Mouse (Mus musculus): ENCODE data around the gene Susd5. TPM values are rescaled to one million over a fixed set of nuclear protein-coding genes. Genes with fewer than 3 reads are reported as not detected.
"Not testable (repeated sequence)": the region's sequence is repeated elsewhere in the genome, so short reads cannot be mapped to it uniquely, and the experiment has no call there.

Gene Susd5
- polyA plus RNA-seq, 1 experiment from 2014 or later, result not detected

DNA sequence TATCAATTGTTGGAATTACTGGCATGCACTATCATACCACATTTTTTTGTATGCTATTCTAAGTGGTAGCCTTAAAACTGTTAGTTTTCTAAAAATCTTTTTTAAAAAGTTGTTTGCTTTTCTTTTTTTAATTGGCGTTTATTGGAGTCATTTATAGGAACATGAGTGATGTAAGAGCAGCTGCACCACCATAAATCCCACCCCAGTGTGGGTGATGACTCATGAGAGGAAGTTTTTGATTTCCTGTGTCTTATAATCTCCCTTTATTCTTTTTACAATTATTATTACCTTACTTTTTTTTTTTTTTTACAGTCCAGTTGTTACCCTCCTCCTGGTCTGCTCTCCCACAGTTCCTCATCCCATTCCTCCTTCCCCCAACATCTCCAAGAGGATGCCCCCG is 37.9 kb downstream of the Susd5 start:
- Histone ChIP-seq H3K4me1 (replicated peaks; ENCODE audit: control insufficient read depth, insufficient read depth, low read length) (no peaks in the 10 kb centered on the region), H3K27me3 (replicated peaks; ENCODE audit: control insufficient read depth, insufficient read depth, low read length) (no peaks in the 10 kb centered on the region), H3K4me2 (ENCODE audit: low read length) (no peak overlapping the region), H3K4me3 (replicated peaks; ENCODE audit: low read length) (no peak overlapping the region), H3K27ac (ENCODE audit: low read length) (no peak overlapping the region), H3K9ac (replicated peaks; ENCODE audit: low read depth, low read length) (no peak overlapping the region), H3K9me3 (ENCODE audit: control insufficient read depth, low read length) (no peaks in the 10 kb centered on the region), H3K36me3 (ENCODE audit: control insufficient read depth, insufficient read depth) (no peaks in the 10 kb centered on the region)
- WGBS, result 94% methylated on average over 2 of the region's 2 CpGs
- ATAC-seq, result no peak

DNA sequence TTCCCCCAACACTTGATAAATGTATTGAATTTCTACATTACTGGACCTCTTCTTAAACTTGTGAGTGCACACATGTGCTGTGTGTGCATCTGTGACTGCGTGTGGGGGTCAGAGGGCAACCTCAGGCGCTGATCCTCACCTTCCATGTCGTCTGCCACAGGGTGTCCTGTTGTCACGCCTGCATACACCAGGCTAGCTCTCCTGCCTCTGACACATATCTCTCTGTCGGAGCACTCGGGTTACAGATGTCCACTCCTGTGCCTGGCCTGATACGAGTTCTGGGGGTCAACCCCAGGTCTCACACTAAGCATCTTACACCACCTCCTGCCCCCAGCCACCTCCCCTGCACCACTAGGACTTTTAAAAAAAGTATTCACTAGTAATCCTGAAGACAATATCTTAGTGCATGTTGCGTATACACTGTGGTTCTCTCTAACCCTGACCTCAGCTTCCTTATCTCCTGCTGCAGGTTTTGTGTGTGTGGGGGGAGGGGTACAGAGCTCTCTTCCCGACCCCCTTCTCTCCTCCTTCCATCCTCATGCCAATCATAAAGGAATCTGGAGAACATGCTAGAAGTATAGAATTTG is 41.9 kb downstream of the Susd5 start:
- Histone ChIP-seq H3K4me1 (replicated peaks; ENCODE audit: control insufficient read depth, insufficient read depth, low read length) (no peaks in the 10 kb centered on the region), H3K27ac (ENCODE audit: low read length) (no peak overlapping the region), H3K36me3 (ENCODE audit: control insufficient read depth, insufficient read depth) (no peaks in the 10 kb centered on the region), H3K4me2 (ENCODE audit: low read length) (no peak overlapping the region), H3K9ac (replicated peaks; ENCODE audit: low read depth, low read length) (no peak overlapping the region), H3K27me3 (replicated peaks; ENCODE audit: control insufficient read depth, insufficient read depth, low read length) (no peaks in the 10 kb centered on the region), H3K4me3 (replicated peaks; ENCODE audit: low read length) (no peak overlapping the region), H3K9me3 (ENCODE audit: control insufficient read depth, low read length) (no peaks in the 10 kb centered on the region)
- no peak for ATAC-seq
- WGBS, result 85% methylated on average over 9 of the region's 9 CpGs

DNA sequence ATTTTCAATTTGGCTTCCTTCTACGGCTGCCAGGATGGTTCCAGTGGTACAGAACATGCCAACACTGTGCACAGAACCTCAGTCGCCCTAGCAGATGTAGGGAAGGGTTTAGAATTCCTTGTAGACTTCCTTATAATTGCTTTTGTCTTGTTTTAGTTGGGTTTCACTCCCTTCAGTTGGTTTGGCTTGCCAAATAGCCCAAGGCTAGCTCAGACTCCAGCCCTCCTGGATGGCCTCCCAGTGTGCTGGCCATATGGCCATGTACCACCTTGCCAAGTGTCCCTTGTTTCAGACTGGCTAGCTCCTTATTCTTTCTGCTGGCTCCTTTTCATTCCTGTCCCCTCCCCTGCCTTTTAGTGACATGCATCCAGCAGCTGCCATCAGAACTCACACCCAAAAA is 53.3 kb downstream of the Susd5 start:
- 59% methylated on average over 2 of the region's 2 CpGs for WGBS
- Histone ChIP-seq H3K4me2 (ENCODE audit: low read length) (no peak overlapping the region), H3K9me3 (ENCODE audit: control insufficient read depth, low read length) (no peaks in the 10 kb centered on the region), H3K9ac (replicated peaks; ENCODE audit: low read depth, low read length) (no peak overlapping the region), H3K27me3 (replicated peaks; ENCODE audit: control insufficient read depth, insufficient read depth, low read length) (no peaks in the 10 kb centered on the region), H3K27ac (ENCODE audit: low read length) (no peak overlapping the region), H3K36me3 (ENCODE audit: control insufficient read depth, insufficient read depth) (no peaks in the 10 kb centered on the region), H3K4me3 (replicated peaks; ENCODE audit: low read length) (no peak overlapping the region), H3K4me1 (replicated peaks; ENCODE audit: control insufficient read depth, insufficient read depth, low read length) (no peaks in the 10 kb centered on the region)
- peak; percentile 74 for ATAC-seq

GRCm38 (mm10) chr9:114111161-114111560 is 54.2 kb downstream of the Susd5 start:
- WGBS, result 77% methylated on average over 8 of the region's 8 CpGs
- H3K27me3 ChIP-seq (replicated peaks; ENCODE audit: control insufficient read depth, insufficient read depth, low read length), result no peaks in the 10 kb centered on the region
- no peak overlapping the region for H3K4me2 ChIP-seq (ENCODE audit: low read length)
- ATAC-seq, result no peak
- no peak overlapping the region for H3K27ac ChIP-seq (ENCODE audit: low read length)
- H3K9ac ChIP-seq (replicated peaks; ENCODE audit: low read depth, low read length), result no peak overlapping the region
- no peaks in the 10 kb centered on the region for H3K9me3 ChIP-seq (ENCODE audit: control insufficient read depth, low read length)
- no peaks in the 10 kb centered on the region for H3K4me1 ChIP-seq (replicated peaks; ENCODE audit: control insufficient read depth, insufficient read depth, low read length)
- no peaks in the 10 kb centered on the region for H3K36me3 ChIP-seq (ENCODE audit: control insufficient read depth, insufficient read depth)
- H3K4me3 ChIP-seq (replicated peaks; ENCODE audit: low read length), result no peak overlapping the region

GRCm38 (mm10) chr9:114112226-114112625 is 55.3 kb downstream of the Susd5 start:
- Histone ChIP-seq H3K27ac (ENCODE audit: low read length) (no peak overlapping the region), H3K4me3 (replicated peaks; ENCODE audit: low read length) (no peak overlapping the region), H3K4me2 (ENCODE audit: low read length) (no peak overlapping the region), H3K27me3 (replicated peaks; ENCODE audit: control insufficient read depth, insufficient read depth, low read length) (no peaks in the 10 kb centered on the region), H3K4me1 (replicated peaks; ENCODE audit: control insufficient read depth, insufficient read depth, low read length) (no peaks in the 10 kb centered on the region), H3K36me3 (ENCODE audit: control insufficient read depth, insufficient read depth) (no peaks in the 10 kb centered on the region), H3K9me3 (ENCODE audit: control insufficient read depth, low read length) (no peaks in the 10 kb centered on the region), H3K9ac (replicated peaks; ENCODE audit: low read depth, low read length) (no peak overlapping the region)
- no peak for ATAC-seq
- WGBS, result 53% methylated on average over 6 of the region's 6 CpGs

DNA sequence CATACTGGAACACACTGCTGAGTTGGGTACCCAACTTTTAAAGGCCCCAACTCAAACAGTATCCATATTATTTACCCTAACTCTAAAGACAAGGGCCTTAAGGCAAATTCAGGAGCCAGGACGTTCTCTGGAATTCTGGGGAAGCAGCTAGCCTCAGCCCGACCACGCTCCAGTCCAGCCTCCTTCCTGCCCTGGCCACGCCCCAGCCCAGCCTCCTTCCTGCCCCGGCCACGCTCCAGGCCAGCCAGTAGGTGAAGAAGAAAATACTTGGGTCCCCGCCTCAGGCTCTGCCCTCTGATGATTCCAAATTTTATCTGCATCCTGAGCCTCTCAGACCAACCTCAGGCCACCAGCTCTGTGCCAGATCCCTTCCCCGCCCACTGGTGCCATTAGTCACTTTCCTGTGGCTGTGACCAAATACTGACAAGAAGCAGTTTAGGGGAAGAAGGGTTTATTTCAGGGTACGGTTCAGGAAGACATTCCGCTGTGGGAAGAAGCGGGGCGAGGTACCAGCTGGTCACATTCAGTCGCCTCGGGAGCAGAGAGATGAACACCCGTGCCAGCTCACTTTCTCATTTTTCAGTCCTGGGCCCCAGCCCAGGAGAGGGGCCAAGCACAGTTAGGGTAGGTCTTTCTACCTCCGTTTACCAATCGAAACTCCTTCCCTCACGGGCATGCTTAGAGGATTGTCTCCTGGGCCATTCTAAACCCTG is 57.1 kb downstream of the Susd5 start:
- H3K4me3 ChIP-seq (replicated peaks; ENCODE audit: low read length), result no peak overlapping the region
- no peaks in the 10 kb centered on the region for H3K4me1 ChIP-seq (replicated peaks; ENCODE audit: control insufficient read depth, insufficient read depth, low read length)
- no peak overlapping the region for H3K27ac ChIP-seq (ENCODE audit: low read length)
- no peaks in the 10 kb centered on the region for H3K9me3 ChIP-seq (ENCODE audit: control insufficient read depth, low read length)
- 83% methylated on average over 18 of the region's 18 CpGs for WGBS
- H3K9ac ChIP-seq (replicated peaks; ENCODE audit: low read depth, low read length), result no peak overlapping the region
- no peak for ATAC-seq
- H3K27me3 ChIP-seq (replicated peaks; ENCODE audit: control insufficient read depth, insufficient read depth, low read length), result no peaks in the 10 kb centered on the region
- H3K36me3 ChIP-seq (ENCODE audit: control insufficient read depth, insufficient read depth), result no peaks in the 10 kb centered on the region
- no peak overlapping the region for H3K4me2 ChIP-seq (ENCODE audit: low read length)

- not testable (repeated sequence) for H3K36me3 ChIP-seq (ENCODE audit: control insufficient read depth, insufficient read depth); ATAC-seq; H3K27ac ChIP-seq (ENCODE audit: low read length); H3K9ac ChIP-seq (replicated peaks; ENCODE audit: low read depth, low read length); H3K4me2 ChIP-seq (ENCODE audit: low read length); H3K4me1 ChIP-seq (replicated peaks; ENCODE audit: control insufficient read depth, insufficient read depth, low read length); H3K27me3 ChIP-seq (replicated peaks; ENCODE audit: control insufficient read depth, insufficient read depth, low read length); H3K4me3 ChIP-seq (replicated peaks; ENCODE audit: low read length); H3K9me3 ChIP-seq (ENCODE audit: control insufficient read depth, low read length)
- WGBS, result 22% methylated on average over 5 of the region's 5 CpGs
Measured at GRCm38 (mm10) chr9:114116672-114117071, 59.7 kb downstream of the Susd5 start.

GRCm38 (mm10) chr9:114122862-114123261 is 65.9 kb downstream of the Susd5 start:
- not testable (repeated sequence) for H3K36me3 ChIP-seq (ENCODE audit: control insufficient read depth, insufficient read depth); H3K27me3 ChIP-seq (replicated peaks; ENCODE audit: control insufficient read depth, insufficient read depth, low read length); H3K9me3 ChIP-seq (ENCODE audit: control insufficient read depth, low read length); H3K4me2 ChIP-seq (ENCODE audit: low read length); ATAC-seq; H3K4me3 ChIP-seq (replicated peaks; ENCODE audit: low read length); H3K27ac ChIP-seq (ENCODE audit: low read length); H3K4me1 ChIP-seq (replicated peaks; ENCODE audit: control insufficient read depth, insufficient read depth, low read length); H3K9ac ChIP-seq (replicated peaks; ENCODE audit: low read depth, low read length)

DNA sequence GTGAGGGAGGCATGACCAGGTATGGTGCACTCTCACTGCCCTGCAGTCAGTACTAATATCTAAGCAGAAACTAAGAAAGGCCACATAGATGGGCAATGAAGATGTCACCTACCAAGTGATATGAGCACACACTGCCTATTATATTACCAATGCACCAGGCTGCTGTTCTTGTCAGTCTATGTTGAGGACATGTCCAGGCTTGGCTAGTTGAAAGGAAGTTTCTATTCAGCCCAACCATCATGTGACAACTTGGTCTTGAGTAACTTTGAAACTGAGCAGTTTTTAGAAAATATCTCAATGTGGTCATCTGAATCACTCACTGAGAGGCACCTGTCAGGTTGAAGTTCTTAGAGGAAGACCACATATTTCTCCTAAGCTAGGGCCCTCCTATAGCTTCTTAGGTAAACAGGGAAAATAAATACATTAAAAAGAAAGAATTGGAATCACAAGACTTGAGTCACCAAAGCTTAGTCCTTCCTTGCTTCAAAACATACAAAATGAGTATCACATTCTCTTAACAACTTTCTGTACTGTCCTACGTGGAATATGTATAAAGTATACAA is 72.4 kb downstream of the Susd5 start:
- H3K36me3 ChIP-seq (ENCODE audit: control insufficient read depth, insufficient read depth); H3K27ac ChIP-seq (ENCODE audit: low read length); H3K4me2 ChIP-seq (ENCODE audit: low read length); H3K4me1 ChIP-seq (replicated peaks; ENCODE audit: control insufficient read depth, insufficient read depth, low read length); H3K4me3 ChIP-seq (replicated peaks; ENCODE audit: low read length); H3K9me3 ChIP-seq (ENCODE audit: control insufficient read depth, low read length); ATAC-seq; H3K9ac ChIP-seq (replicated peaks; ENCODE audit: low read depth, low read length); H3K27me3 ChIP-seq (replicated peaks; ENCODE audit: control insufficient read depth, insufficient read depth, low read length): not testable (repeated sequence)
- WGBS, result 93% methylated on average over 1 of the region's 1 CpGs

All from forebrain, embryonic 16.5 days (tissue).